Mouse (Mus musculus): Measurements from ENCODE around the gene Tpo.

Gene Tpo

DNA sequence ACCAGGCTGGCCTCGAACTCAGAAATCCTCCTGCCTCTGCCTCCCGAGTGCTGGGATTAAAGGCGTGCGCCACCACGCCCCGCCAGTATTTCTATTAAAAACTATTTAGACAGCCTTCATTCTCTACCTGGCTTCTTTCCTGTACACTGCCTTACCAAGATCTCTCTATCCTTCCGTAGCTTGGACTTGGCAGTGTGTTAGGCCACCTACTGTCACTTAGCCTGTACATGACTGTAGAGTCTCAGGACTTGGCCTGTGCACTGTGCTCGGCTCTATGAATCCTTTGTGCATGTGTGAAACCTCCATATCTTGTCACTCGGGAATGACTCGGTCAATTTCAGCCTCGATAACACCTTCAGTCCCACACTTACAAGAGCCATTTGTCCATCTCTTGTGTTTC, 55.4 kb downstream of the Tpo start:
- no peak for DNase-seq (ENCODE audit: low spot score in 2 of 2)

- no peak for DNase-seq (ENCODE audit: low spot score in 2 of 2)
These were observed 56.1 kb downstream of the Tpo start for GRCm38 (mm10) chr12:30076316-30076715.

DNA sequence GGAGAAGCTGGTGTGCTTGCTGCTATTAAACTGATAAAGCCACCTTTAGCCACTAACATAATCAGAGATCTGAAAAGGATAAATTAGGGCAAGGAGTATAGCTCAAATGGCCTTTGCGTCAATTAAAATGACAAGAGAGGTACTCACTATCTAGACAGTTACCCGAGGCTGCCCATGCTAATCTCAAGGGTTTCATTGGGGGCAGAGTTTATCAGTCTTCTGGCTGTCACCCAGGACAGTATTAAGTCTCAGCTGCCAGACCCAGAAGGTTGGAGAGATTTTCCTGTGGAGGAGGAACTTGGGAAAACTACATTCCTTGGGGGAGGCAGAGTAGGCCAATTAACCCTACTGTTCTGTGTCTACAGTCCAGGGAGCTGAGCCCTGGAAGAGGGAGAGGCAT, 63.1 kb downstream of the Tpo start:
- DNase-seq (ENCODE audit: low spot score in 2 of 2), result no peak

DNA sequence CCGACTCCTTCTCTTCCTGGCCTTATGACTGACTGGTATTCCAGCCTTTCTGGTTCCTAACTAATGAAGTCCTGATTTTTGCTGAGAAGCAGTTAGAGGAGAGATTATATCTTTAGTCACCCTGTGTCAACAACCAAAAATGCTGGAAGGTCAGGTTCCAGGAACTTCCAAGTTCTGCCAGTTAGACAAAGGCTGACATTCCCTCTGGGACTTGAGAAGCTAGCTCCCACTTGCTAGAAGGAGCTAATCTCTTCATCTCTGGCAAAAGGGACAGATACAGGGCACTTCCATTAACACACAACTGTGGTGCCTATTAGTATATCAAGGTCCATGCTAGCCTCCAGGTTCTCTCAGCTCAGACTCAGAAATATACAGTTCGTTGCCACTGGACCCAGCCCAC, 64.6 kb downstream of the Tpo start:
- DNase-seq (ENCODE audit: low spot score in 2 of 2), result no peak

GRCm38 (mm10) chr12:30062118-30062505, 70.3 kb downstream of the Tpo start:
- DNase-seq (ENCODE audit: low spot score in 2 of 2), result no peak

GRCm38 (mm10) chr12:30061503-30062117, 70.8 kb downstream of the Tpo start:
- no peak for DNase-seq (ENCODE audit: low spot score in 2 of 2)

DNA sequence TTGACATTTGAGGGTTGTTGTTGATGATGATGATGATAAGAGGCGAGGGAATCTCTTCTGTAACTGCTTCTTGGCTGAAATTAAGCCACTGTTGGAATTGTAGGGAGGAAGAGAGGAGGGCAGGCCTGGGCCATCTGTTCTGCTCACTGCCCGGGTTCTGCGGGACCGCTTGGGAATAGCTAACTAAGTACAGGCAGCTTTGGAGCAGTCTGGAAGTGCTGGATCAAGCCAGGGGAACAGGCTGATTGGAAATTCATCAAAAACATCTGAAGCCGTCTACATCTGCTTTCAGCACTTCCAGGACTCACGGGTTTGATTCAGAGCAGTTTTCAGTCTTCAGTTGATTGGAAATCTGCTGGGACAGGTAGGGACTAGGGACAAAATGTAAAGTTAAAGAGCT, 74.4 kb downstream of the Tpo start:
- no peak for DNase-seq (ENCODE audit: low spot score in 2 of 2)

DNA sequence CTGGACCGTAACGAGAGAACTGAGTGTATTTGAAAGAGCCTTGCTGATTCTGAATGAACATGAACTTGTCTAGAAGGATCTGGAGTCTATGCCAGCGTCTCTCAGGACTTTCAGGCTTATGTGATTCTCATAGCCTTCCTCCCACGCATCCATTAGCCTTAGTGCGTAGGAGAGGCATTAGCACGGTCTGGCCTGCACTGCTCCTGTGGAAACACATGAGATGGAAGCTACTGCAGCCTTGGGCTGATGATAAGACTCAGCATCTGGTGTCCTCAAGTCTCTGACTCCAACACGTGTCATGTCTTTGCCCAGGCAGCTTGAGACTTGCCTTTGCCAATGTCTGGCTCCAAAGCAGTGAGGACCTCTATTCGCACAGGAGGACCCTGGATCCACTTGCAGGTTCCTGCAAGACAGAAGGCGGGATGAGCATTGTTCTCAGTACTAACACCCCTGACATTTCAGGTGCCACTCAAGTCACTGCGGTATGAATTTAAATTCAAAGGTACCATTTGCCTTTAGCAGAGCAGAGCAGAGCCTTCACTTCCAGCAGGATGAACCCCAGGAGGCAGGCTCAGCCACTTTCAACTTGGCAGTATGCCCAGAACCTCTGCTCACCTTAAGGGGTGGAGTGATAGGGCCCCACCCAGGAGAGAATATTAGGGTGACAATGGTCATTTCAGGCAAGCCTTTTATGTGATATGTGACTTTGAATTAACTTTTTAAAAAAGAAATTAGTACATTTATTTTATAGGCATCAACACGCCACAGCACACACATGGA, 77.5 kb downstream of the Tpo start:
- no peak for DNase-seq (ENCODE audit: low spot score in 2 of 2)

DNA sequence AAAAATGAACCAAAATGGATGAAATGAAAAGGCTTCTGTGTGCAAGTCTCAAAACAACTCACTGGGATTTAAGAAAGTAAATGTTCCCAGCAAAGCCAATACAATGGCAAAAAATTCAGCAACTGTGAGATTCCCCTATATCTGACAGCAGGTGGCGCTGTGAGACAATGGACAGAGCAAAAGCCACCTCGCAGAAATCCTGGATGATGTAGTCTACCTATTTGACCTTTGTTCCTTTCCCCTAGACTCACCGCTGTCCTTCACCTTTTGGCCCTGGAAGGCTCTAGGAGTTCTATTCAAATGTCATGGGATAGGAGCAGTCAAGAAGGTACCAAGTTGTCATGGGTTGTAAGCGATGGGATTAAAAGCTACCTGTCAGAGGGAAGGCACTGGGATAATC, 82.2 kb downstream of the Tpo start:
- peak in 1 of 2 experiments; percentile 35 for DNase-seq (ENCODE audit: low spot score in 2 of 2)

- DNase-seq (ENCODE audit: low spot score in 2 of 2), result no peak
These were observed 82.6 kb downstream of the Tpo start for GRCm38 (mm10) chr12:30049818-30050217.

GRCm38 (mm10) chr12:30048848-30049247, 83.6 kb downstream of the Tpo start:
- no peak for DNase-seq (ENCODE audit: low spot score in 2 of 2)

GRCm38 (mm10) chr12:30040150-30040549, 92.3 kb downstream of the Tpo start:
- peak; percentile 30 to 50 for DNase-seq (ENCODE audit: low spot score in 2 of 2)

DNA sequence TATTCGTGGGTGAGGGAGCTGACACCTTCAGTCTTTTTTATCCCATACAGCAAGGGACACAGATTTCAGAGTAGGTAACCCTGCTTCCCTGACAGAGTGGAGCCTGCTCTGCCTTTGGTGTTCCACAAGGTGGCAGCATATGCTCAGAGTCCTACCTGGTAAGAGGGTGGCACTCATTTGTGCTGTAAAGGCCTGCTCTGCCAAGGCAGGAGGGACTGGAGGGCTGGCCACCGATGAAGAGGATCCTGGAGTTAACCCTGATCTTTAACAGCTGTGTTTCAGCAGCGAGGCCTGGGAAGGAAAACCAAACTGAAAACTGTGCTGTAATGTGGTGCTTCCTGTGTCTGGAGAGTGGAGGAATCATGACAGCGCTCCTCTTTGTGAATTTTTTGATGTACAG, 92.9 kb downstream of the Tpo start:
- DNase-seq (ENCODE audit: low spot score in 2 of 2), result peak; percentile 33 to 35

DNA sequence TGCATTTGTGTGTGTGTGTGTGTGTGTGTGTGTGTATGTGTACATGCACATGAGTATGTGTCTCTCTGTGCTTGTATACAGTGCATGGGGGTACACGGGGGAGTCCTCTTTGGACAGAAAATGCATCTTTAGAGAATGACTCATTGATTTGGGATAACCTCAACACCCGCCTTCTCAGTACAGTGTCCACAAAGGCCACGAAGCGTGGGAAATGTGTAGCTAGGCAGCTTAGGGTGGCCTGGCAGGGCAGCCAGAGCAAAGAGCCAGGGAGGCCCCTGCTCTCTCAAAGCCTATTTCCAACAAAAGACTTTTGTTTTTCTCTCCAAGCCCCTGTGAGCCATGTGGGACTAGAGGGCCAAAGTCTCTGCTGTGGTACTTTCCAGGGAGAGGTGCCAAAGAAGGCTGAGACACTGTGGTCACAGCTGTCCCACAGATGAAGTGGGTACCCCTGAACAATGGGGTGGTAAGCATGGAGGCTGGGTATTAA, 95.8 kb downstream of the Tpo start:
- DNase-seq (ENCODE audit: low spot score in 2 of 2), result peak; percentile 45 to 49

DNA sequence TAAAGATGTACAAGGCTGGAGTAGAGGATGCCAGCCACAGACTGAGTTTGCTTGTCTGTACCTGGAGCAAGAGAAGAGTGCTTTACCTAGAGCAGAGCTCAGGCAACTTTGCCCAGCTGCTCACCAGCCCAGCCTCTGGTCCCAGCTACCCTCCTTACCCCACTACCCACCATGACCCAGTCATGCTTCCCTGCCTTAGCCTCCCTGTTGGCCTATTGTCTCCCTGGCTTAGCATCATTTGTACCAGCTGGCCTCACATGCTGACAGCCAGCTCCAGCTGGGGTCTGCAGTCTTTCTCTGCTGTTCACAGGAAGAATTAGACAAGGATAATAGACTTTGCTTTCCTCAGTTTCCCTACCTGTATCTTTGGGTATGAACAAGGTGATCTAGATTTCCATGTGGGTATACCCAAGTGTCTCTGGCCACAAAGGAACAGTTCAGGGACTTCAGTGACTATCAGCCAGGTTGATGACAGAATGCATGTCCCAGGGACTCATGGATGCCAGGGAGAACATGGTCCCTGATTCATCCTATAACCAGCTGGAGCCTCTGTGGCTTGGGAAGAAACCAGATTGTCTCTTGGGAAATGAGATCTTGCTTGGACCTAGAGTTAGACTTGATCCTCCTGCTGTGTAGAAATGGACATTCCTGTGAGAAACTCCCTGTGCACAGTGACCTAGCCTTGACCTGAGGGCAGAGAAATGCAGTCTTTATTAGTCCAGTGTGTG, 96.4 kb downstream of the Tpo start:
- peak; percentile 52 to 67 for DNase-seq (ENCODE audit: low spot score in 2 of 2)

- peak; percentile 70 to 78 for DNase-seq (ENCODE audit: low spot score in 2 of 2)
These were observed 97.0 kb downstream of the Tpo start for GRCm38 (mm10) chr12:30035406-30035805.

DNA sequence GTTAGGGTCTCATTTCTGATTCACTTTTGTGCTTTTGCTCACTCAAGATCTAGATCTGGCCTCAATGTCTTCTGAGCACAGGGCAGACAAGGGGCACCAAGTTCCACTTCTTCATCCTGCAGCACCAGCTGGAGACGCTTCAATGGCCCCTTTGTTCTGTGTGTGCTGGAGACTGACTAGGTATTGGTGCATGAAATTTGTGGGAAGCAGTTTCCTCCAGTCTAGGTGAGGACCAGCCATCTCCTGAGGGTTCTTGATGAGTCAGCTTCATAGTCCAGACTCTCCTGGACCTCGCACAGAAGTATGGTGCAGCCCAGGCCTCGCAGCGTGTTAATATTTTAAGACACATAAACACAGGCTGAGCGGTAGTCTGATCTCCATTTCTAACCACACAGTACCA, 97.7 kb downstream of the Tpo start:
- no peak for DNase-seq (ENCODE audit: low spot score in 2 of 2)

- DNase-seq (ENCODE audit: low spot score in 2 of 2), result no peak
These were observed 101.9 kb downstream of the Tpo start for GRCm38 (mm10) chr12:30030571-30030970.

GRCm38 (mm10) chr12:30029111-30029510, 103.3 kb downstream of the Tpo start:
- DNase-seq (ENCODE audit: low spot score in 2 of 2), result no peak

GRCm38 (mm10) chr12:30027721-30028340, 104.6 kb downstream of the Tpo start:
- DNase-seq (ENCODE audit: low spot score in 2 of 2), result no peak

DNA sequence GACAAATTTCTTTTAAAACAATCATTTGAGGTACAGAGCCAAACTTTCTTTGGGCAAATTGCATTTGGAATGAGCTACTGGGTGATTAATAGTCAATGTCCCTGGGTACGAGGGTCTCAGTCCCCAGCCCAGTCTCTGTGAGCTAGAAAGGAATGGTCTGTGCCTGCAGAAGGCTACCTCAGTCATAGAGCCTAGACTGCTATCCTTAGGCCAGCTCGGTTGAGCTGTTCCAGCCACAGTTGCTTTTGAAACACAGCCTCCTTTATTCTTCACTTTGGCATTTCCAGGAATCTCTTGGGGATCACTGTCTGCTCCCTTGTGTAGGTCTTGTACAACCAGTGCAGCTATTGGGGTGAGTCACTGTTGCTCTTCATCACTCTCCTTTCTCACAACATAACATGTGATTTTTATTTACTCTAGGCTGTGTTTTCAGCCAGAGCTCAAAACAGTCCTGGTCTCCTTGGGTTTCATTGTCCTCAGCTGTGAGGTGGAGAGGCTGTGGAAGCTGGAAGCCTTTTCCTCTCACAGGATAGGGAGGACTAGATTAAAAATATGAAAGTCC, 108.1 kb downstream of the Tpo start:
- DNase-seq (ENCODE audit: low spot score in 2 of 2), result peak; percentile 64 to 79

DNA sequence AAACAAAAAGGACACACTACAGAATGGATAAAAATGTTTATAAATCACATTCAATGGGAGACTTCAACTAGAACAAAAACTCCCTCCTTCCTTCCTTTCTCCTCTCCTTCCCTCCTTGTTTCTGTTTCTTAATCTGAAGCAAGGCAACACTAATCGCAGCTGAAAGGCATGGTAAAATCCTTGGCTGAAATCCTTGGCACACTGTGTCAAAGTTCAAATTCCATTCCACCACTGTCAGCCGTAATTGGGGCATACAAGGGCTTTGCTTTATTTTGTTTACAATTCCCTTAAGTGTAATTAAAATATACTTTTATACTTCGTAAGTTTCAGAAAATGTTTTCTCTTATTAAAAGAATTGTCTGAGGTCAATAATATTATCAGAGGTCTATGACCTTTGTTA, 108.9 kb downstream of the Tpo start:
- DNase-seq (ENCODE audit: low spot score in 2 of 2), result no peak

Measured in heart, adult 9 months (tissue).